Mouse (Mus musculus) kidney, embryonic 14.5 days (tissue): ENCODE data around the gene Cyp11a1. TPM values are rescaled to one million over a fixed set of nuclear protein-coding genes. Genes with fewer than 3 reads are reported as not detected.

Experiments
- ATAC-seq: fragments of 200-750 bp; cut with Nextera tagmentation; 2 replicates; pipeline ENCODE4 v1.8.0; 2017; ENCODE audit warnings: moderate number of reproducible peaks, mild to moderate bottlenecking, moderate TSS enrichment, moderate library complexity; ENCODE audit not compliant: low FRiP score, low TSS enrichment
- H3K27ac ChIP-seq: fragments of 300-500 bp; sonication (generic); 2 replicates; pipeline ENCODE4 v1.5.1; 2014; ENCODE audit warnings: low read depth, mild to moderate bottlenecking, low read length, moderate library complexity, mixed read lengths
- H3K27me3 ChIP-seq: fragments of 300-500 bp; sonication (generic); 2 replicates; pipeline ENCODE4 v1.6.1; 2014; ENCODE audit warnings: mild to moderate bottlenecking, low read length; ENCODE audit not compliant: control insufficient read depth, insufficient read depth
- H3K36me3 ChIP-seq: fragments of 300-500 bp; sonication (generic); 2 replicates; pipeline ENCODE4 v1.6.1; 2014; ENCODE audit warnings: low read length, mixed read lengths; ENCODE audit not compliant: control insufficient read depth, insufficient read depth
- H3K4me1 ChIP-seq: fragments of 300-500 bp; sonication (generic); 2 replicates; pipeline ENCODE4 v1.6.1; 2014; ENCODE audit warnings: low read length, mixed read lengths; ENCODE audit not compliant: control insufficient read depth, insufficient read depth
- H3K4me2 ChIP-seq: fragments of 300-500 bp; sonication (generic); replicated peaks from 2 replicates; pipeline ENCODE4 v1.6.1; 2014; ENCODE audit warnings: low read depth, mild to moderate bottlenecking, low read length
- H3K4me3 ChIP-seq: fragments of 300-500 bp; sonication (generic); 2 replicates; pipeline ENCODE4 v1.5.1; 2014; ENCODE audit warnings: mild to moderate bottlenecking, low read length
- H3K9ac ChIP-seq: fragments of 300-500 bp; sonication (generic); 2 replicates; pipeline ENCODE4 v1.6.1; 2014; ENCODE audit warnings: low read depth, mild to moderate bottlenecking, low read length, moderate library complexity
- H3K9me3 ChIP-seq: fragments of 300-500 bp; sonication (generic); 2 replicates; pipeline ENCODE4 v1.6.1; 2016; ENCODE audit warnings: low read length; ENCODE audit not compliant: control insufficient read depth
- WGBS: fragments of 180-500 bp; shearing (Covaris S2); extraction: QIAGEN DNeasy Blood & Tissue Kit; methylation state at CpG from one replicate; pipeline ENCODE4 v1.1.7; 2014; 5-methylcytosine and 5-hydroxymethylcytosine counted together
- polyA plus RNA-seq: library from polyadenylated mRNA; unstranded; fragments of >200 nt; fragmentation: Nextera tagmentation; extraction: Ambion mirVana; gene quantifications from 2 replicates; pipeline ENCODE4 v1.2.1, GENCODE M21; 2014

The Cyp11a1 gene
- polyA plus RNA-seq, 1 experiment from 2014 or later, result 0.87 TPM

- Histone ChIP-seq H3K4me3 (no peak overlapping the region), H3K4me2 (no peak overlapping the region), H3K4me1 (peaks cover 15% of the 10 kb centered on the region), H3K27ac (no peak overlapping the region), H3K27me3 (no peaks in the 10 kb centered on the region), H3K9me3 (no peaks in the 10 kb centered on the region), H3K9ac (no peak overlapping the region), H3K36me3 (no peaks in the 10 kb centered on the region)
- 20% methylated on average over 10 of the region's 10 CpGs for WGBS
- ATAC-seq, result no peak
Observed at GRCm38 (mm10) chr9:58044828-58045227, 38.6 kb downstream of the Cyp11a1 start.

GRCm38 (mm10) chr9:58045646-58046045, 39.4 kb downstream of the Cyp11a1 start:
- no peak overlapping the region for H3K4me2 ChIP-seq
- 27% methylated on average over 4 of the region's 4 CpGs for WGBS
- H3K9me3 ChIP-seq, result no peaks in the 10 kb centered on the region
- H3K9ac ChIP-seq, result no peak overlapping the region
- peaks cover 15% of the 10 kb centered on the region for H3K4me1 ChIP-seq
- ATAC-seq, result no peak
- H3K27me3 ChIP-seq, result no peaks in the 10 kb centered on the region
- H3K36me3 ChIP-seq, result no peaks in the 10 kb centered on the region
- no peak overlapping the region for H3K27ac ChIP-seq
- H3K4me3 ChIP-seq, result no peak overlapping the region

- Histone ChIP-seq H3K4me1 (peaks cover 10% of the 10 kb centered on the region), H3K9ac (no peak overlapping the region), H3K27ac (peak overlapping the region; percentile 37; the same call in 1 of the 2 replicates), H3K27me3 (no peaks in the 10 kb centered on the region), H3K36me3 (no peaks in the 10 kb centered on the region), H3K4me2 (no peak overlapping the region), H3K9me3 (no peaks in the 10 kb centered on the region), H3K4me3 (no peak overlapping the region)
- ATAC-seq, result no peak
- WGBS, result 60% methylated on average over 10 of the region's 10 CpGs
Observed at GRCm38 (mm10) chr9:58047061-58047460, 40.9 kb downstream of the Cyp11a1 start.

- Histone ChIP-seq H3K36me3 (no peaks in the 10 kb centered on the region), H3K4me1 (peaks cover 8% of the 10 kb centered on the region; the same call in 1 of the 2 replicates), H3K4me3 (no peak overlapping the region), H3K27ac (no peak overlapping the region), H3K27me3 (no peaks in the 10 kb centered on the region), H3K4me2 (no peak overlapping the region), H3K9me3 (no peaks in the 10 kb centered on the region), H3K9ac (no peak overlapping the region)
- ATAC-seq, result no peak
- 20% methylated on average over 6 of the region's 6 CpGs for WGBS
Observed at GRCm38 (mm10) chr9:58048621-58049020, 42.4 kb downstream of the Cyp11a1 start.

- WGBS, result 64% methylated on average over 6 of the region's 6 CpGs
- no peak for ATAC-seq
- peaks cover 11% of the 10 kb centered on the region; the same call in 1 of the 2 replicates for H3K4me1 ChIP-seq
Observed at GRCm38 (mm10) chr9:58049186-58049585, 43.0 kb downstream of the Cyp11a1 start.

GRCm38 (mm10) chr9:58049861-58050260, 43.6 kb downstream of the Cyp11a1 start:
- 71% methylated on average over 7 of the region's 7 CpGs for WGBS
- H3K27ac ChIP-seq, result no peak overlapping the region
- H3K4me3 ChIP-seq, result no peak overlapping the region
- H3K27me3 ChIP-seq, result no peaks in the 10 kb centered on the region
- H3K9ac ChIP-seq, result no peak overlapping the region
- H3K36me3 ChIP-seq, result no peaks in the 10 kb centered on the region
- H3K4me1 ChIP-seq, result peaks cover 11% of the 10 kb centered on the region; the same call in 1 of the 2 replicates
- ATAC-seq, result no peak
- H3K9me3 ChIP-seq, result no peaks in the 10 kb centered on the region
- H3K4me2 ChIP-seq, result no peak overlapping the region

More at GRCm38 (mm10) chr9:58049186-58049585, 43.0 kb downstream of the Cyp11a1 start:
- H3K4me3 ChIP-seq, result no peak overlapping the region
- no peak overlapping the region for H3K27ac ChIP-seq
- no peak overlapping the region for H3K4me2 ChIP-seq
- H3K27me3 ChIP-seq, result no peaks in the 10 kb centered on the region
- H3K9me3 ChIP-seq, result no peaks in the 10 kb centered on the region
- H3K9ac ChIP-seq, result no peak overlapping the region
- no peaks in the 10 kb centered on the region for H3K36me3 ChIP-seq

GRCm38 (mm10) chr9:58051937-58052336, 45.7 kb downstream of the Cyp11a1 start:
- H3K4me3 ChIP-seq, result no peak overlapping the region
- no peaks in the 10 kb centered on the region for H3K9me3 ChIP-seq
- no peak for ATAC-seq
- peaks cover 20% of the 10 kb centered on the region; the same call in 1 of the 2 replicates for H3K4me1 ChIP-seq
- no peaks in the 10 kb centered on the region for H3K36me3 ChIP-seq
- H3K27me3 ChIP-seq, result no peaks in the 10 kb centered on the region
- 27% methylated on average over 5 of the region's 5 CpGs for WGBS
- H3K4me2 ChIP-seq, result no peak overlapping the region
- H3K27ac ChIP-seq, result no peak overlapping the region
- no peak overlapping the region for H3K9ac ChIP-seq

- 12% methylated on average over 3 of the region's 3 CpGs for WGBS
- Histone ChIP-seq H3K4me1 (peaks cover 19% of the 10 kb centered on the region; the same call in 1 of the 2 replicates), H3K27ac (no peak overlapping the region), H3K4me3 (no peak overlapping the region), H3K27me3 (no peaks in the 10 kb centered on the region), H3K9me3 (no peaks in the 10 kb centered on the region), H3K36me3 (no peaks in the 10 kb centered on the region), H3K4me2 (no peak overlapping the region), H3K9ac (no peak overlapping the region)
- ATAC-seq, result 0 out of 2 replicates have a peak, but pooled peaks have one; percentile 38
Observed at GRCm38 (mm10) chr9:58053102-58053501, 46.9 kb downstream of the Cyp11a1 start.

- H3K27ac ChIP-seq, result no peak overlapping the region
- no peaks in the 10 kb centered on the region for H3K9me3 ChIP-seq
- H3K36me3 ChIP-seq, result no peaks in the 10 kb centered on the region
- no peak overlapping the region for H3K9ac ChIP-seq
- no peak overlapping the region for H3K4me3 ChIP-seq
- WGBS, result 40% methylated on average over 3 of the region's 3 CpGs
- no peaks in the 10 kb centered on the region for H3K27me3 ChIP-seq
- peaks cover 17% of the 10 kb centered on the region; the same call in 1 of the 2 replicates for H3K4me1 ChIP-seq
- no peak overlapping the region for H3K4me2 ChIP-seq
- no peak for ATAC-seq
Observed at GRCm38 (mm10) chr9:58053544-58053943, 47.3 kb downstream of the Cyp11a1 start.
